Mouse (Mus musculus) G1E (cell line): ENCODE results near the gene Fcgr1.

Experiments used
- CTCF ChIP-seq: IDR thresholded peaks from 2 replicates; pipeline ENCODE4 v1.5.1; 2012; ENCODE audit warnings: low read depth, low read length, inconsistent platforms, mixed read lengths
- GATA1 ChIP-seq: IDR thresholded peaks from 2 replicates; pipeline ENCODE4 v1.6.1; 2012; ENCODE audit warnings: borderline replicate concordance, low read length, inconsistent platforms, mixed read lengths
- GATA2 ChIP-seq: IDR thresholded peaks from 2 replicates; pipeline ENCODE4 v1.6.1; 2012; ENCODE audit warnings: low read depth, low read length, inconsistent platforms, borderline replicate concordance
- TAL1 ChIP-seq: conservative IDR thresholded peaks from 2 replicates; pipeline ENCODE4 v1.6.1; 2012; ENCODE audit warnings: low read depth, low read length, inconsistent platforms, mixed read lengths

DNA sequence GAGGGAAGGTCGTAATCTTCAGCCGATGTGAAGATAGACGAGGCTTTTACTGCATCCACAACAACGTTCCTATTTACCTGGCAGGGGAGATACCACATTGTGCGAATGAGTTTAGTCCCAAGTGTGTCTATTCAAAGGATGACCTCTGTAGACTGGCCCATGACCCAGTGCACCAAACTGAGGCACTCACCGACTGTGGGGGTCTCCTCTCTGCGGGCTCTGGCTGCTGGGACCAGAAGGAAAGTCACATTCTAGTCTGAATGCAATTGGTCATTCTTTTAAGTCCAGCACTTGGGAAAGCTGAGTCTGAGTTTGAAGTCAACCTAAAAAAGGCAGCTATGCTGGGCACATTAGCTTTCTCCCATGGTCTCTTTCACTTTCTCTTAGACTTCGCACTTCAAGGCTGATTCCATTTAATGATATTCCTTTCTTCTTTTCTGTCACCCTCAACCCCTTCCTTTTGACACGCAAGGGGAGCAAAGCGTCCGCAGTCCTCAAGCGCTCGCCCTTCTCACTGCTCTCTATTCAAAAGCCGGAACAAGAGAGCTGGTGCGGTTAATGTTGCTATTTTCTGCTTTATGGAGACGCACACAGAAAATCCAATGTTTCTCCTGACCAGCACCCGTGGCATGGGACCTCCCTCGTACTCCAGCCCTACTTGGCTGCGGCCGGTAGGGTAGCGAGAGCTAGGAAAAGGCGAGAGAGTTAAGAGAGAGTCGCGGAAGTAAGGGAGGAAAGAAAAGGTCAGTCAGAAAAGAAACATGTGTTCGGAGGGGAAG is 39.8 kb upstream of the Fcgr1 start:
- TF ChIP-seq CTCF: no peak
- TF ChIP-seq GATA1: no peak
- no peak for TF ChIP-seq GATA2
- no peak for TF ChIP-seq TAL1
